Mouse (Mus musculus): ENCODE measurements around the gene Ggct. TPM values are rescaled to one million over a fixed set of nuclear protein-coding genes. Genes with fewer than 3 reads are reported as not detected.

Ggct gene
- polyA plus RNA-seq, 1 experiment from 2014 or later: 4.8 TPM

DNA sequence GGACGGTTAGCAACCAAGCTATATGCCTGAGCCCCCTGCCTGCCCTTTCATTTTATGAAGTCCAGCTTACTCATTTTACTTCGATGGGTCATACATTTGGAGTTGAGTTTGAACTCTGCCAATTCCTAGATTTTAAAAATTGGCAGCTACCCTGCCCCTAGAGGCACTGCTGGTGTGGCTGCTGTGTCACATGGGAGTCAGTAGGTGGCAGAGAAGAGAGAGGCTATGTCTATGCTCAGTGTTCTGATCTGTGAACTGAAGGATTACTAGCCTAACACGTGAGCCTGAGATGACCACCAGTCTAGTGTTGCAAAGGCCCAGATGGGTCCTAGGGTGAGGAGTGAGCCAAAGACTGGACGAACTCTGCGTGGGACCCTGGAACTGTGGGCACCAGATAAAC is 18.2 kb downstream of the Ggct start:
- H3K27me3 ChIP-seq (ENCODE audit: insufficient read depth, low read length): no peaks in the 10 kb centered on the region
- no peak overlapping the region for H3K4me2 ChIP-seq
- no peak overlapping the region for H3K27ac ChIP-seq (ENCODE audit: low read depth)
- H3K36me3 ChIP-seq (ENCODE audit: insufficient read depth): no peaks in the 10 kb centered on the region
- 63% methylated on average over 5 of the region's 5 CpGs for WGBS
- TF ChIP-seq CTCF (IDR thresholded peaks at IDR 0.05; ENCODE audit: low read depth): peak; percentile 63
- no peak overlapping the region for H3K4me3 ChIP-seq (ENCODE audit: low read depth, low read length)
- H3K9me3 ChIP-seq (ENCODE audit: low read depth, low read length): no peaks in the 10 kb centered on the region
- H3K4me1 ChIP-seq (ENCODE audit: insufficient read depth): 0 out of 2 replicates have a peak, but pooled peaks cover 7% of the 10 kb centered on the region
- H3K9ac ChIP-seq: no peak overlapping the region
- peak; percentile 23 for DNase-seq
- ATAC-seq (ENCODE audit: insufficient read depth): no peak

DNA sequence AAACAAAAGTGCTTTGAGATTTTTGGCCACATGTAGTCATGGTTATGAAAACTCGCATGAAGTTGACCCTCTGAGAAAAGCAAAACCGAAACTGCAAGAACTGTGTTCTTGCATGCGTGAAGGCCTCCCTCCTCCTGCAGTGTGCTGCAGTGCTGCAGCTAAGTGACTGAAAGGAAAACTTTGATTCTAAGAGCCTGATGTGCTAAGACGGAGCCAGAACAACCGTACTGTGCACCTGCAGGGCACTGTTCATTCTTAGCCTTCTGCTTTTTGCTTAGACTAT is 19.9 kb downstream of the Ggct start:
- H3K4me1 ChIP-seq (ENCODE audit: insufficient read depth): 0 out of 2 replicates have a peak, but pooled peaks cover 7% of the 10 kb centered on the region
- ATAC-seq (ENCODE audit: insufficient read depth) (0 out of 2 replicates have a peak, but pooled peaks have one; percentile 44), DNase-seq (peak; percentile 57)
- TF ChIP-seq CTCF (IDR thresholded peaks at IDR 0.05; ENCODE audit: low read depth): no peak
- no peaks in the 10 kb centered on the region for H3K9me3 ChIP-seq (ENCODE audit: low read depth, low read length)
- no peak overlapping the region for H3K27ac ChIP-seq (ENCODE audit: low read depth)
- H3K9ac ChIP-seq: peak overlapping the region; percentile 71
- H3K27me3 ChIP-seq (ENCODE audit: insufficient read depth, low read length): no peaks in the 10 kb centered on the region; the same call in 1 of the 2 replicates
- 10% methylated on average over 5 of the region's 5 CpGs for WGBS
- H3K4me2 ChIP-seq: peak overlapping the region; percentile 86
- peak overlapping the region; percentile 59 for H3K4me3 ChIP-seq (ENCODE audit: low read depth, low read length)
- H3K36me3 ChIP-seq (ENCODE audit: insufficient read depth): no peaks in the 10 kb centered on the region

DNA sequence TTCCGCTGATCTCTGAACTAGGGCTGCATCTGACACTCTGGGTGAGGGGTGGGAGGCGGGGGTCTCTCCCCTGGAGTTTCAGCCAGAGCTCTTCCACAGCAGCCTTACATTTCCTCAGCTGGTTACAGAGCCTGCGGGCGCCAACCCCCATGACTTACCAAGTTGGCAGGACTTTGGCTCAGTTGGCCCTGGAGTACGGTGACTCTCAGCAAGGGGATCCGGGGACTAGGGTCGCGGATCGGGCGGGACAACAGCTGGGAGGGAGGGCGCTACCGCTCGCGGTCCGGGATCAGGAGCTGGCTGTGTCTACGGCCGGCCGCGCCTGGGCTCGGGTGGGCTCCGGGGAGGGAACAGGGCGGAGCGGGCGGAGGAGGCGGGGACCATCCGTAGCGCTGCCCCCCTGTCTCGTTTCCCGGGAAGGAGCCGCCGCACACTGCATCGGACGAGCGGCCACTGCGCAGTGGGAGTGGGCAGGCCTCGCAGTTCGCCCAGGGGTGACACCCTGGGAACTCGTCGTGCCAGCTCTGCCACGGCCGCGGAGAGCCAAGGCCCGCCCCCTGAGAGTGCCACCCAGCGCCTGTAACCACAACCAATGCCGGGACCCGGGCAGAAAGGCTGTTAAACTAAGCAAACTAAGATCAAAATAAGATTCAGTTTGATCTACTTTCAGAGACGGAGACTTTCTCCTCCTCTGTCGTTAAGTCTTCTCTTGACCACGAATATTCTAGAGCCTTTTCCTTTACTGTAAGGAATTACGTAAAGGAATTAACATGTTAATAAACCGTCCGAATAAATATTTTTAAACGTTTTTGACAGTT is 20.4 kb downstream of the Ggct start, which contains the start of gene Nod1:
Nod1 (minus strand) TSS at position 502 of the 818 bp plus-strand sequence.
- H3K9ac ChIP-seq: peak within 1 kb of the TSS; percentile 71
- H3K36me3 ChIP-seq (ENCODE audit: insufficient read depth): no peaks in the 10 kb centered on the region
- no peaks in the 10 kb centered on the region for H3K9me3 ChIP-seq (ENCODE audit: low read depth, low read length)
- 0 out of 2 replicates have a peak, but pooled peaks cover 7% of the 10 kb centered on the region for H3K4me1 ChIP-seq (ENCODE audit: insufficient read depth)
- WGBS: 2% methylated on average over 51 of the region's 53 CpGs
- TF ChIP-seq CTCF (IDR thresholded peaks at IDR 0.05; ENCODE audit: low read depth): no peak
- peak; percentile 83 for DNase-seq
- H3K4me2 ChIP-seq: peak within 1 kb of the TSS; percentile 86
- peak; percentile 96 for ATAC-seq (ENCODE audit: insufficient read depth)
- H3K27me3 ChIP-seq (ENCODE audit: insufficient read depth, low read length): no peaks in the 10 kb centered on the region; the same call in 1 of the 2 replicates
- H3K27ac ChIP-seq (ENCODE audit: low read depth): peak within 1 kb of the TSS; percentile 60; the same call in 1 of the 2 replicates
- H3K4me3 ChIP-seq (ENCODE audit: low read depth, low read length): peak within 1 kb of the TSS; percentile 59

DNA sequence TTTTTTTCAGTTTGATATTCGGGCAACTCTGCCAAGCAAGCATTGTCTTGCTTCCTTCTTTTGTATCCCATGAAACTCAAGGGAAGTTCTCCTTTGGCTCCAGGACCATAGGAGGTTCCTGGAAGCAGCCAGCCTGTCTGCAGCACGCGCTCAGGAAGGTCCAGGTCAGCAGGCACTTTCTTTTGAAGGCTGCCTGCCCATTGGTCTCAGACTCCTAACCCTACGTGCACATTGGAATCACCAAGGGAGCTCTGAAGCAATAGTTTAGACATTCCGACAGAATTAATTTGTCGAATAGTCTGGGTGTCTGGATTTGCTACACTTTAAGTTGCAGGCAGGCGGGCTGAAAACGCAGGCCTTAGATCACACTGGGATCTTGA is 21.0 kb downstream of the Ggct start:
- H3K27me3 ChIP-seq (ENCODE audit: insufficient read depth, low read length): no peaks in the 10 kb centered on the region; the same call in 1 of the 2 replicates
- 0 out of 2 replicates have a peak, but pooled peaks cover 7% of the 10 kb centered on the region for H3K4me1 ChIP-seq (ENCODE audit: insufficient read depth)
- no peaks in the 10 kb centered on the region for H3K36me3 ChIP-seq (ENCODE audit: insufficient read depth)
- H3K4me2 ChIP-seq: peak overlapping the region; percentile 86
- H3K4me3 ChIP-seq (ENCODE audit: low read depth, low read length): peak overlapping the region; percentile 59
- ATAC-seq (ENCODE audit: insufficient read depth): peak; percentile 32
- DNase-seq: peak; percentile 55
- peak overlapping the region; percentile 60; the same call in 1 of the 2 replicates for H3K27ac ChIP-seq (ENCODE audit: low read depth)
- H3K9me3 ChIP-seq (ENCODE audit: low read depth, low read length): no peaks in the 10 kb centered on the region
- TF ChIP-seq CTCF (IDR thresholded peaks at IDR 0.05; ENCODE audit: low read depth): no peak
- 12% methylated on average over 8 of the region's 8 CpGs for WGBS
- peak overlapping the region; percentile 71 for H3K9ac ChIP-seq

DNA sequence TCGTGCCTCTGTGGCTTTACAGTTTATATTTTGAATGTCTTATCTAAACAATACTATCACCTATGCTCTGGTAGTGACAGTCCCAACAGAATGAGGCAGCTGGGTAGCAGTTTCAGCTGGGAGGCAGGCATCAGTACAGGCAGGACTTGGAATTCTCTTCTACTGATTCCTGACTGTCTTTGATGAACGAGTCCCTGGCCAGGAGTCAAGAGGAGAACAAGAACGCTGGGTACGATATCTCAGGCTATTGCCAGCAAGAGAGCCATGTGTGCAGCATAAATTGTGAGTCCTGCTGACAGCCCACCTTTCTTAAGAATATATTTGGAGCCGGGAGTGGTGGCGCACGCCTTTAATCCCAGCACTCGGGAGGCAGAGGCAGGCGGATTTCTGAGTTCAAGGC is 22.2 kb downstream of the Ggct start:
- H3K9ac ChIP-seq: no peak overlapping the region
- TF ChIP-seq CTCF (IDR thresholded peaks at IDR 0.05; ENCODE audit: low read depth): no peak
- 0 out of 2 replicates have a peak, but pooled peaks cover 7% of the 10 kb centered on the region for H3K4me1 ChIP-seq (ENCODE audit: insufficient read depth)
- H3K9me3 ChIP-seq (ENCODE audit: low read depth, low read length): no peaks in the 10 kb centered on the region
- no peak overlapping the region for H3K4me2 ChIP-seq
- ATAC-seq (ENCODE audit: insufficient read depth) (no peak), DNase-seq (no peak)
- H3K27me3 ChIP-seq (ENCODE audit: insufficient read depth, low read length): no peaks in the 10 kb centered on the region; the same call in 1 of the 2 replicates
- no peak overlapping the region for H3K27ac ChIP-seq (ENCODE audit: low read depth)
- WGBS: 56% methylated on average over 9 of the region's 9 CpGs
- no peak overlapping the region for H3K4me3 ChIP-seq (ENCODE audit: low read depth, low read length)
- H3K36me3 ChIP-seq (ENCODE audit: insufficient read depth): no peaks in the 10 kb centered on the region

DNA sequence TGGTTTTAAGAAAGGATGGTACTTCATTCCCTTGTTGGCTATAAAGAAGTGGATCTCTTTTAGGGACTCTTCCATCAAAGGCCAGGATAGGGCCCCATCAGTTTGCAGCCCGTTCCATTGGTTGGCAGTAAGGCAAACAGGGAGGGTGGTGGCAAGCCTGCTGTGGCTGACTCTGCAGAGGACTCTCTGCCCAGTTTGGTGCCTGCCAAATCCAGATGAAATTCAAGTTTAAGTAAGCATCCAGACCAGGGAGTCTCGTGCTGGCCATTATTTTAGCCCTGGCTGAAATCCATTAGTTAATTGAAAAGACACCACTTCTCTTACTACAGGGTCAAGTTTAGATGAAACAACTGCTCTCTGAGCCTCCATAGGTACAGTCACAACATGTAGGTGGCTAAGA is 22.9 kb downstream of the Ggct start:
- Histone ChIP-seq H3K4me1 (ENCODE audit: insufficient read depth) (0 out of 2 replicates have a peak, but pooled peaks cover 7% of the 10 kb centered on the region), H3K4me2 (no peak overlapping the region), H3K36me3 (ENCODE audit: insufficient read depth) (no peaks in the 10 kb centered on the region), H3K27ac (ENCODE audit: low read depth) (no peak overlapping the region), H3K4me3 (ENCODE audit: low read depth, low read length) (no peak overlapping the region), H3K9me3 (ENCODE audit: low read depth, low read length) (no peaks in the 10 kb centered on the region), H3K9ac (no peak overlapping the region), H3K27me3 (ENCODE audit: insufficient read depth, low read length) (no peaks in the 10 kb centered on the region; the same call in 1 of the 2 replicates)
- DNase-seq (no peak), ATAC-seq (ENCODE audit: insufficient read depth) (no peak)
- WGBS: 54% methylated on average over 2 of the region's 2 CpGs
- TF ChIP-seq CTCF (IDR thresholded peaks at IDR 0.05; ENCODE audit: low read depth): no peak

DNA sequence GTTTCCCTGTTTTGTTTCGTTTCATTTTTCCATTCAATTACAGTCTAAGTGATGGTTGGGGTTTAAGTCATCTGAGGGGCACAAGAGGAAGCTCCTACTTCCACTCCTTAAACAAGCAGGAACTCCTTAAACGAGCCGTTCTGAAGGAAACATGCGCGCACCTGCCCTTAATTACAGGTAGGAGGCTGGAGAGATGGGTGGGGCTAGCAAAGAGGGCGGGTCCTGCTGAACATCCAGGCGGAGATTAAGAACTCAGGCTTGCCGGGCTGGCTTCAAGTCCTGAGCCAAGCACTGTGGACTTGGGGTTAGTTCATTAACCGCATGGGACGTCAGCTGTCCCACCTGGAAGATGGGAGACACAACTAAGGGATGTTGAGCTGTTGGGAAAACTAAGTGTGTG is 25.2 kb downstream of the Ggct start:
- Histone ChIP-seq H3K9me3 (ENCODE audit: low read depth, low read length) (no peaks in the 10 kb centered on the region), H3K9ac (no peak overlapping the region), H3K4me2 (no peak overlapping the region), H3K27ac (ENCODE audit: low read depth) (no peak overlapping the region), H3K4me1 (ENCODE audit: insufficient read depth) (0 out of 2 replicates have a peak, but pooled peaks cover 4% of the 10 kb centered on the region), H3K36me3 (ENCODE audit: insufficient read depth) (no peaks in the 10 kb centered on the region), H3K4me3 (ENCODE audit: low read depth, low read length) (no peak overlapping the region), H3K27me3 (ENCODE audit: insufficient read depth, low read length) (no peaks in the 10 kb centered on the region; the same call in 1 of the 2 replicates)
- no peak for ATAC-seq (ENCODE audit: insufficient read depth)
- TF ChIP-seq CTCF (IDR thresholded peaks at IDR 0.05; ENCODE audit: low read depth): no peak
- WGBS: 24% methylated on average over 10 of the region's 10 CpGs
- no peak for DNase-seq

Measured in lung, embryonic 14.5 days (tissue).